Mouse (Mus musculus) MEL (cell line): Measurements from ENCODE around the gene Tead4. TPM values are rescaled to one million over a fixed set of nuclear protein-coding genes. Genes with fewer than 3 reads are reported as not detected.

Source experiments
- DNase-seq: peaks from one replicate; pipeline ENCODE4 v3.0.0; 2011; ENCODE audit warnings: low read depth, low spot score
- H3K27ac ChIP-seq: 2 replicates; pipeline ENCODE4 v1.5.1; 2012; ENCODE audit warnings: low read depth, mild to moderate bottlenecking, control low read depth, low read length, moderate library complexity; ENCODE audit not compliant: control insufficient read depth
- H3K27me3 ChIP-seq, 2 experiments: fragments of 150-350 bp in 1 of 2; sonication (generic) in 1 of 2; 2 replicates each; pipeline ENCODE4 v1.6.1; 2012; ENCODE audit warnings: low read length in 2 of 2, mild to moderate bottlenecking in 2 of 2, improper control_type of control experiment in 1 of 2, moderate library complexity in 1 of 2; ENCODE audit not compliant: insufficient read depth in 2 of 2, control insufficient read depth in 1 of 2
- H3K36me3 ChIP-seq, 2 experiments: 2 replicates each; pipeline ENCODE4 v1.6.1; 2012 to 2014; ENCODE audit warnings: low read length in 2 of 2, improper control_type of control experiment in 1 of 2, inconsistent platforms in 1 of 2, mild to moderate bottlenecking in 1 of 2; ENCODE audit not compliant: insufficient read depth in 2 of 2, control insufficient read depth in 1 of 2
- H3K4me1 ChIP-seq, 2 experiments: fragments of 150-350 bp in 1 of 2; sonication (generic) in 1 of 2; 2 replicates each; pipeline ENCODE4 v1.6.1; 2012; ENCODE audit warnings: low read length in 2 of 2, improper control_type of control experiment in 1 of 2, mild to moderate bottlenecking in 1 of 2; ENCODE audit not compliant: insufficient read depth in 2 of 2, control insufficient read depth in 1 of 2
- H3K4me3 ChIP-seq, 2 experiments: fragments of 150-350 bp in 1 of 2; sonication (generic) in 1 of 2; 2 replicates each; pipeline ENCODE4 v1.5.1; 2012; ENCODE audit warnings: low read depth in 2 of 2, low read length in 2 of 2, mild to moderate bottlenecking in 2 of 2, moderate library complexity in 2 of 2, control low read depth in 1 of 2, improper control_type of control experiment in 1 of 2; ENCODE audit not compliant: control insufficient read depth in 1 of 2, insufficient read depth in 1 of 2
- H3K79me2 ChIP-seq: 2 replicates; pipeline ENCODE4 v1.6.1; 2012; ENCODE audit warnings: mild to moderate bottlenecking, low read length, moderate library complexity; ENCODE audit not compliant: control insufficient read depth, poor library complexity, insufficient read depth
- H3K9ac ChIP-seq: 2 replicates; pipeline ENCODE4 v1.6.1; 2012; ENCODE audit warnings: low read depth, mild to moderate bottlenecking, control low read depth, low read length, moderate library complexity; ENCODE audit not compliant: control insufficient read depth, poor library complexity, severe bottlenecking
- H3K9me3 ChIP-seq: fragments of 150-350 bp; sonication (generic); replicated peaks from 2 replicates; pipeline ENCODE4 v1.6.1; 2012; ENCODE audit warnings: mild to moderate bottlenecking, low read length, improper control_type of control experiment, moderate library complexity; ENCODE audit not compliant: insufficient read depth
- CTCF ChIP-seq, 3 experiments: IDR thresholded peaks in 2 of 3; conservative IDR thresholded peaks in 1 of 3; 2 replicates each; pipeline ENCODE4 v1.5.1; 2011 to 2012; ENCODE audit warnings: low read length in 3 of 3, low read depth in 2 of 3, mild to moderate bottlenecking in 2 of 3, improper control_type of control experiment in 1 of 3, inconsistent platforms in 1 of 3, mixed read lengths in 1 of 3, moderate library complexity in 1 of 3; ENCODE audit not compliant: control insufficient read depth in 1 of 3, insufficient read depth in 1 of 3, poor library complexity in 1 of 3, severe bottlenecking in 1 of 3
- ELF1 ChIP-seq: IDR thresholded peaks from 2 replicates; pipeline ENCODE4 v1.6.1; 2014; ENCODE audit warnings: low read depth, mild to moderate bottlenecking, inconsistent platforms, low read length, improper control_type of control experiment, moderate library complexity
- EP300 ChIP-seq, 2 experiments: IDR thresholded peaks; 2 replicates each; pipeline ENCODE4 v1.6.1; 2011; ENCODE audit warnings: improper control_type of control experiment in 2 of 2, low read length in 2 of 2, low read depth in 1 of 2, mild to moderate bottlenecking in 1 of 2
- HCFC1 ChIP-seq: IDR thresholded peaks from 2 replicates; pipeline ENCODE4 v1.6.1; 2012; ENCODE audit warnings: low read depth, mild to moderate bottlenecking, inconsistent platforms, low read length, improper control_type of control experiment, moderate library complexity
- KAT2A ChIP-seq: conservative IDR thresholded peaks from 2 replicates; pipeline ENCODE4 v1.6.1; 2012; ENCODE audit warnings: low read depth, low read length, improper control_type of control experiment, inconsistent platforms
- MXI1 ChIP-seq: IDR thresholded peaks from 2 replicates; pipeline ENCODE4 v1.6.1; 2011; ENCODE audit warnings: mild to moderate bottlenecking, low read depth, low read length, improper control_type of control experiment
- NELFE ChIP-seq: IDR thresholded peaks from 2 replicates; pipeline ENCODE4 v1.6.1; 2011; ENCODE audit warnings: low read depth, low read length, improper control_type of control experiment
- POLR2AphosphoS2 ChIP-seq: IDR thresholded peaks from 2 replicates; pipeline ENCODE4 v1.6.1; 2011; ENCODE audit warnings: low read length, improper control_type of control experiment
- SMC3 ChIP-seq: IDR thresholded peaks from 2 replicates; pipeline ENCODE4 v1.6.1; 2011; ENCODE audit warnings: low read depth, low read length, improper control_type of control experiment
- TAL1 ChIP-seq: IDR thresholded peaks from 2 replicates; pipeline ENCODE4 v1.6.1; 2012; ENCODE audit warnings: mild to moderate bottlenecking, inconsistent platforms, low read length, moderate library complexity, mixed read lengths
- TCF12 ChIP-seq: IDR thresholded peaks from 2 replicates; pipeline ENCODE4 v1.6.1; 2014; ENCODE audit warnings: low read depth, mild to moderate bottlenecking, inconsistent platforms, low read length, improper control_type of control experiment, moderate library complexity
- USF1 ChIP-seq: IDR thresholded peaks from 2 replicates; pipeline ENCODE4 v1.6.1; 2014; ENCODE audit warnings: low read depth, mild to moderate bottlenecking, inconsistent platforms, low read length, improper control_type of control experiment, moderate library complexity
- ZC3H11A ChIP-seq: IDR thresholded peaks from 2 replicates; pipeline ENCODE4 v1.6.1; 2012; ENCODE audit warnings: low read depth, mild to moderate bottlenecking, inconsistent platforms, low read length, improper control_type of control experiment
- ZKSCAN1 ChIP-seq: IDR thresholded peaks from 2 replicates; pipeline ENCODE4 v1.6.1; 2012; ENCODE audit warnings: low read depth, mild to moderate bottlenecking, inconsistent platforms, low read length, improper control_type of control experiment, moderate library complexity
- ZNF384 ChIP-seq: IDR thresholded peaks from 2 replicates; pipeline ENCODE4 v1.6.1; 2012; ENCODE audit warnings: low read depth, mild to moderate bottlenecking, inconsistent platforms, low read length, improper control_type of control experiment
- polyA plus RNA-seq, 2 experiments: library from polyadenylated mRNA; stranded (reverse) in 1 of 2; unstranded in 1 of 2; fragments of >175 nt in 1 of 2; fragments of >200 nt in 1 of 2; gene quantifications; 2 replicates each; pipeline versions ENCODE4 v1.2.1 to v1.2.4; 2012; ENCODE audit warnings: low replicate concordance in 2 of 2, low read depth in 1 of 2; ENCODE audit not compliant: insufficient read length in 2 of 2, insufficient read depth in 1 of 2, missing spikeins in 1 of 2
- total RNA-seq: library from RNA; depleted of rRNA; stranded (reverse); fragments of 300-350 nt; gene quantifications from 2 replicates; pipeline ENCODE4 v1.2.3, GENCODE M21; 2012

Gene Tead4
- total and polyA plus RNA-seq, 3 experiments, result not detected

DNA sequence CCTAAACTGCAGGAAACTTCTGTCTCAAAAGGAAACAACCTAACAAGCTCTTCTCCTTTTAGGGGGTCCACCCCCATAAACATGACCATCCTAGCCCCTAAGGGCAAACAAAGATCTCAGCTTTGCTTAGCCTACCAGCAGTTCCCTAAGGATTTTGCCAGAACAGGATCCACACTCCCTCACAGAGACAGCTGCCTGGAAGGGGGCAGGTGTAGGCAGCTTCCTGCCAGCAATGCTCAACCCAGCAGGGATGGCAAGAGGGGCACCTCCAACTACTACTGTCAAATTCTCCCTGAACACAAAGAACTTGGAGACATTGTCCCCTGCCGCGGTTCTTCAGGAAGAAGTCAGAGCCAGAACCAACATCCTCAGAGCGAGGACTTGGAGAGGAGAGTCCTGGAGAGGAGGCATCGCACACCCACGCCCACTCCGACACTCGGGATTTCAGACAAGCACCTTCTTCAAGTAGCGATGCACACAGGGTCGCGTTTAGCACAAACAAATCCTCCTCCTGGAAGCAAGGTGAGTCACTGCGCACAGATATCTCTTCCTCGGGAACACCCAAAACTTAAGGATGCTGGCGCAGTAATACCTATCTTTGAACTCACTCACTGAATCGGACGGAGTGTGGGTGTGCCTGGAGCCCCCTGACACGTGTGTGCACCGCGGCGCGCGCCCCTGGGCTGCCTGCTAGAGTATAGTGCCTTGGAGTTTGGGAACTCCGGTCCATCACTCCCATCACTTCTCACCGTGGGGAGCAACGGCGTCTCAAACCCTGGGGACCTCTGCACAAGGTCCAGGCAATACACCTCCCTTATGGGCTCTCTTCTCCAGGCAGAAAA lies 1.1 kb downstream of the Tead4 start:
- TF ChIP-seq ZC3H11A (no peak), KAT2A (no peak), ELF1 (no peak), HCFC1 (no peak), SMC3 (no peak), ZKSCAN1 (no peak), EP300 (IDR thresholded peaks at IDR 0.05; ENCODE audit: low read depth in 1 of 2, low read length in 2 of 2) (no peak), MXI1 (no peak), TCF12 (no peak), TAL1 (no peak), ZNF384 (no peak), USF1 (no peak)
- H3K27ac ChIP-seq, result no peak overlapping the region
- no peaks in the 10 kb centered on the region for H3K27me3 ChIP-seq
- no peaks in the 10 kb centered on the region for H3K9me3 ChIP-seq
- H3K36me3 ChIP-seq, result no peaks in the 10 kb centered on the region
- no peaks in the 10 kb centered on the region for H3K79me2 ChIP-seq
- no peak overlapping the region for H3K9ac ChIP-seq
- H3K4me1 ChIP-seq, result no peaks in the 10 kb centered on the region
- no peak overlapping the region for H3K4me3 ChIP-seq
- no peak for DNase-seq

DNA sequence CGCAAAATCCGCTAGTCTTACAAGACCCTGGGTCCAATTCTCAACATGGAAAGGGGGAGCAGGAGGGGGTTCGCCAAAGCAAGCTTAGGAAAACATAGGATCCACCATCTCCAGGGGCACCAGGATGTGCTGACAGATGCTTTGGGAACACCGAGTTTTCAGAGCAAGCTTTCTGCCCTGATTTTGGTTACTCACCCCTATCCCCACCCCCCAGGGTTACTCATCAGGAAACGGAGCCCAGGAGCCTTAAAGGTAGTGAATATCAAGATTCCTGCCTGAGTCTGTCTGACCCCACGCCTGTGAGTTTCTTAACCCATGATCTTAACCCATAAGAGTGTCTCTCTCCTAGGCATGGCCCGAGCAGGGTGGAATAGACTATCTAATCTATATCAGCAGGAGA lies 2.4 kb downstream of the Tead4 start:
- no peak for DNase-seq
- Histone ChIP-seq H3K36me3 (no peaks in the 10 kb centered on the region), H3K4me1 (no peaks in the 10 kb centered on the region), H3K9me3 (no peaks in the 10 kb centered on the region), H3K79me2 (no peaks in the 10 kb centered on the region), H3K4me3 (no peak overlapping the region), H3K9ac (no peak overlapping the region), H3K27me3 (no peaks in the 10 kb centered on the region), H3K27ac (no peak overlapping the region)
- TF ChIP-seq USF1, result no peak
- TF ChIP-seq CTCF (IDR thresholded peaks at IDR 0.05 in 2 of 3, conservative IDR thresholded peaks at IDR 0.05 in 1 of 3; ENCODE audit: control insufficient read depth in 1 of 3, insufficient read depth in 1 of 3, low read depth in 2 of 3, low read length in 3 of 3, poor library complexity in 1 of 3, severe bottlenecking in 1 of 3), result no peak

DNA sequence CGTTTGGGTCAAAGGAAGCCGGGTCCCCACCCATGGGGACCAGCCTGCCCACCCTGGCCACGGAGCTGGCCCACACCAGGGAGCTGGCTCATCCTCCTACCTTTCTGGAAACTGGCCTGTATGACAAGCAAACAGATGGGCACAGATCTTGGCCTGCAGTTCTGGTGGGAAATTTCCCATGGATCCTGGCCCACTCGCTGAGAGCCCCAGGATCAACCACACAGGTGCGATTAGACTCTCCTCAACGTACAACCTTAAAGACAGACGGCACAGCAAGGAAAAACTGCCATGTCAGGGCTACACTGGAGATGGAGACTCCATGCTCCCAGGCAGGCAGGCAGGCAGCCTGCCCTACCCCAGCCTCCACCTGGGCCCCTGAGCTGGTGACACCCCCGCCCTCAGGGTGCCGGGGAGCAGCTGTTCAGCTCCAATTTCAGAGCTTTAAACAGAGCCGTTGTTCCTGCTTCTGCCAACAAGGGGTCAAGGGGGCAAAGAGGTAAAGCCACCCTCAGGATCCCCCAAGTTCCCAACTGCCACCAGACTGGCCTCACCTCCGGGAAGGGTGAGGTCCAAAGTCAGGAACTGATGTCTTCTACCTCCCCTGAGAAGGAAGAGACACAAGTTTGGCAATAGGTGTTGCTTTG lies 3.8 kb downstream of the Tead4 start:
- no peaks in the 10 kb centered on the region for H3K36me3 ChIP-seq
- no peak for DNase-seq
- H3K4me1 ChIP-seq, result no peaks in the 10 kb centered on the region
- no peak overlapping the region for H3K27ac ChIP-seq
- no peak overlapping the region for H3K4me3 ChIP-seq
- H3K9me3 ChIP-seq, result no peaks in the 10 kb centered on the region
- H3K27me3 ChIP-seq, result no peaks in the 10 kb centered on the region
- no peak overlapping the region for H3K9ac ChIP-seq
- H3K79me2 ChIP-seq, result no peaks in the 10 kb centered on the region
- TF ChIP-seq POLR2AphosphoS2 (no peak), NELFE (no peak), KAT2A (no peak), TAL1 (no peak)
